Mouse (Mus musculus) heart, embryonic 16.5 days (tissue): Measurements from ENCODE around the gene Ppil4. TPM values are rescaled to one million over a fixed set of nuclear protein-coding genes. Genes with fewer than 3 reads are reported as not detected.

Experiments
- ATAC-seq: fragments of 200-750 bp; cut with Nextera tagmentation; replicated peaks from 2 replicates; pipeline ENCODE4 v1.8.0; 2017; ENCODE audit warnings: moderate number of reproducible peaks; ENCODE audit not compliant: insufficient read depth, low FRiP score; ENCODE audit errors: extremely low read depth
- H3K27ac ChIP-seq: fragments of 300-500 bp; sonication (generic); 2 replicates; pipeline ENCODE4 v1.5.1; 2014; ENCODE audit warnings: mild to moderate bottlenecking, low read length, control low read depth, moderate library complexity
- H3K27me3 ChIP-seq: fragments of 300-500 bp; sonication (generic); 2 replicates; pipeline ENCODE4 v1.6.1; 2014; ENCODE audit warnings: low read length, mixed read lengths; ENCODE audit not compliant: control insufficient read depth, insufficient read depth
- H3K36me3 ChIP-seq: fragments of 300-500 bp; sonication (generic); 2 replicates; pipeline ENCODE4 v1.6.1; 2014; ENCODE audit not compliant: control insufficient read depth, insufficient read depth
- H3K4me1 ChIP-seq: fragments of 300-500 bp; sonication (generic); 2 replicates; pipeline ENCODE4 v1.6.1; 2014; ENCODE audit warnings: low read length, mixed read lengths; ENCODE audit not compliant: control insufficient read depth, insufficient read depth
- H3K4me2 ChIP-seq: fragments of 300-500 bp; sonication (generic); 2 replicates; pipeline ENCODE4 v1.6.1; 2014; ENCODE audit warnings: low read depth, mild to moderate bottlenecking, control low read depth, low read length
- H3K4me3 ChIP-seq: fragments of 300-500 bp; sonication (generic); 2 replicates; pipeline ENCODE4 v1.5.1; 2014; ENCODE audit warnings: mild to moderate bottlenecking, control low read depth, low read length
- H3K9ac ChIP-seq: fragments of 300-500 bp; sonication (generic); 2 replicates; pipeline ENCODE4 v1.6.1; 2014; ENCODE audit warnings: low read length, control low read depth
- H3K9me3 ChIP-seq: fragments of 300-500 bp; sonication (generic); replicated peaks from 2 replicates; pipeline ENCODE4 v1.6.1; 2016; ENCODE audit warnings: low read length; ENCODE audit not compliant: control insufficient read depth
- WGBS: fragments of 180-500 bp; shearing (Covaris S2); extraction: QIAGEN DNeasy Blood & Tissue Kit; methylation state at CpG from one replicate; pipeline ENCODE4 v1.1.7; 2014; 5-methylcytosine and 5-hydroxymethylcytosine counted together
- polyA plus RNA-seq: library from polyadenylated mRNA; unstranded; fragments of >200 nt; fragmentation: Nextera tagmentation; extraction: Ambion mirVana; gene quantifications from 2 replicates; pipeline ENCODE4 v1.2.1, GENCODE M21; 2015

Ppil4 gene
- polyA plus RNA-seq, 1 experiment from 2014 or later = 34.1 TPM

DNA sequence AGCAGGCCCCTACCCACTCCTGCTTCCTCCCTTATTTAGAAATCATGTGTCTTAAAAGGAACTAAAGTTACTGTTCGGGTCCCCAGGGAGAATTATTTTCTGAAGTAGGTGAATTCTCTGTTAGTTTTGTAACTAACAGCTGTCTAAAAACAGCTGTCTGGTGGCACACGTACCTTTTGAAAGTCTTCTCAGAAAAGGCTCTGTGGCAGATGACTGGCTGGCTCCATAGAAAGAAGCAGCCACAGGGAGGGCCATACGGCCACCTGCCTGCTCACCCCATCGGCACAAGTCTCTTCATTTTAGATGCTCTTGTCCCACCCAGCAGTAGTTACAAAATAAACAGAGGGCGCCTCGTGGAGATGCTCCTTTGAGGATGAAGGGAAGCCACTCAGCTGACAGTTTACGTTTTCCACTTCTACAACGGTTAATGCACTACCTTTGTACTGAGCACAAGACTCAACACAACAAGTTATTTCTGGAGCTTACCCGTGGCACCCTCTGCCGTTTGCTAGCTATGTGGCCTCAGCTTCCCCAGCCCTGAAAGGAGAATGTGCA, 42.1 kb downstream of the Ppil4 start:
- H3K36me3 ChIP-seq = no peaks in the 10 kb centered on the region
- ATAC-seq = no peak
- H3K4me2 ChIP-seq = no peak overlapping the region
- peaks cover 9% of the 10 kb centered on the region; the same call in 1 of the 2 replicates for H3K4me1 ChIP-seq
- H3K9me3 ChIP-seq = no peaks in the 10 kb centered on the region
- H3K27me3 ChIP-seq = peaks cover 1% of the 10 kb centered on the region
- WGBS = 57% methylated on average over 10 of the region's 10 CpGs
- H3K4me3 ChIP-seq = no peak overlapping the region
- no peak overlapping the region for H3K27ac ChIP-seq
- H3K9ac ChIP-seq = no peak overlapping the region

DNA sequence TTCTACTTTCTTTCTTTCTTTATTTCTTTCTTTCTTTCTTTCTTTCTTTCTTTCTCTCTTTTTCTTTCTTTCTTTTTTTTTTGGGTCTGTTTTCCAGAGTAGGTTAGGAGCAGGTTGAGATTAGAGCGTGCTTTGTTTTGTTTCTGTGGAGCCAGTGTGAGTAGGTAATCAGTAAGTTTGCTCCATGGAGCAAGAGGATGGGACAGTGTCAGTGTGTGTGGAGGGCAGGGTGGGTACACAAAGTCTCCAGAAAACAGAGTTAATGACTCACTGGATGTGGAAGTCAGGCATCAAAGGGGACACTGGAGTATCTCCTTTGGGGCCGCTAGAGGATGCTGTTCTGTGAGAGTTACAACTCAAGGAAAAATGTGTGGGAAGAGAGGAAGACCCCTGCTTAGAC, 44.2 kb downstream of the Ppil4 start:
- Histone ChIP-seq H3K4me2 (no peak overlapping the region), H3K9me3 (no peaks in the 10 kb centered on the region), H3K36me3 (no peaks in the 10 kb centered on the region), H3K9ac (no peak overlapping the region), H3K4me3 (no peak overlapping the region), H3K27ac (no peak overlapping the region), H3K4me1 (peaks cover 23% of the 10 kb centered on the region), H3K27me3 (peaks cover 3% of the 10 kb centered on the region)
- no peak for ATAC-seq
- WGBS = 67% methylated on average over 2 of the region's 2 CpGs

DNA sequence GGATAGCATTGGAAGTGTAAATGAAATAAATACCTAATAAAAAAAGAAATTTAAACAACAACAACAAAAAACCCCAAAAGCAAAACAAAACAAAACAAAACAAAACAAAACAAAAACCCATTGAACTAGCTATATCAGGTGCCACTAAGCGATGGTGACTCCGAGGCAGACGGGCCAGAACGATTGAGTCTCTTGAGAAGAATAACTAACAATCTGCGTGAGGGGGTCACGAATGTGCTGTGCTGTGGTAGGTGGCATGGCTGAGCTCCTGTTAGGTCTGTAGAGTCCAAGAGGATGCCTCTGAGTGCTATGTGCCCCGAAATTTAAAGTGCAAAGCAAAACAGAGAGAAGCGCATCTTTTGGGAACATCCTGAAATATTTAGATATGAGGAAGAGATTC, 44.8 kb downstream of the Ppil4 start:
- 88% methylated on average over 8 of the region's 8 CpGs for WGBS
- H3K27ac ChIP-seq = no peak overlapping the region
- H3K4me1 ChIP-seq = peaks cover 26% of the 10 kb centered on the region
- H3K36me3 ChIP-seq = no peaks in the 10 kb centered on the region
- no peak overlapping the region for H3K9ac ChIP-seq
- H3K4me2 ChIP-seq = no peak overlapping the region
- H3K4me3 ChIP-seq = no peak overlapping the region
- peaks cover 3% of the 10 kb centered on the region for H3K27me3 ChIP-seq
- ATAC-seq = no peak
- 0 out of 2 replicates have a peak, but pooled peaks cover 3% of the 10 kb centered on the region for H3K9me3 ChIP-seq

DNA sequence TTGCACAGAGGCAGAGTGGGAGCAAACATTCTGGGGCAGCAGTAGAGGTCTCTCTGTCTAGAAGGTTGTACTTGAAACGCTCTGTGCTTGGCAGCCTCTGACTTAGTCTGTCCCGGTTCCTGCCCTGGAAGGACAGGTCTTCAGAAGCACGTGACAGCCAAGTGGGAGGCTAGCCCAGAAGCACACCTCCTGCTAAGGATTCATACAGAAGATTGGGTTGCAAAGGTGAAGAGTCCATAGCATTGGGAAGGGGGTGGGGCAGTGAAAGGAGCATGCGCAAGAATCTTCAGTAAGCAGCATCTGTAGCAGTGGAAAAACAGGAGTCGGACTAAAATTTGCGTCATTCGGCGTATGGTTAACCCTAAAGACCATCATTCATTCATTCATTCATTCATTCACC, 45.3 kb downstream of the Ppil4 start:
- no peak for ATAC-seq
- Histone ChIP-seq H3K4me1 (peaks cover 23% of the 10 kb centered on the region), H3K27ac (no peak overlapping the region), H3K9ac (no peak overlapping the region), H3K4me2 (no peak overlapping the region), H3K9me3 (0 out of 2 replicates have a peak, but pooled peaks cover 5% of the 10 kb centered on the region), H3K27me3 (peaks cover 3% of the 10 kb centered on the region), H3K36me3 (no peaks in the 10 kb centered on the region), H3K4me3 (no peak overlapping the region)
- WGBS = 80% methylated on average over 8 of the region's 8 CpGs

DNA sequence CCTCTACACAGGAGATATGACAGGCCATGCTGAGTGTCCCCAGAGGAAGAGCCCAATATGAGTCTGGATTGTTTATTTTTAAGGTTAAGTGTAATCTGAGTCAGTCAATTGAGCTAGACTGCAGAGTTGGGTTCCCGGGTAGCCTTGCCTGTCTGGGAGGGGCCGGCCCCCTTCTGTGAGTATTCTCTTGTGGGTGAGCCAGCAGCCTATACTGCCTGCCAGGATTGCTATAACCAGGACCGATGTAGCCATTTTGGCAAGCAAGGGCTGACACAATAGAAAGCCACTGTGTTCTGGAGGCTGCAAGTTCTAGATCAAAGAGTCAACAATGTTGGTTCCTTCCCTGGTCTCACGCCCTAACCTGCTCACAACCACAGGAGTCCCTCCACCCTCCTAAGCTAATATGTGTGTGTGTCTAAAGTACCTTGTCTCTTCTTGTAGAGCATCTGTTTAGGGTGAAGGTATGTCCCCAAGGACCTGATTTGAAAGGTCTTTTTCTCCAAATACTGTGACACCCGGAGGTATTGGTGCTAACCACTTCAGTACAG, 46.3 kb downstream of the Ppil4 start:
- Histone ChIP-seq H3K9me3 (0 out of 2 replicates have a peak, but pooled peaks cover 5% of the 10 kb centered on the region), H3K4me3 (no peak overlapping the region), H3K4me1 (peaks cover 23% of the 10 kb centered on the region), H3K27me3 (peaks cover 3% of the 10 kb centered on the region), H3K4me2 (no peak overlapping the region), H3K36me3 (no peaks in the 10 kb centered on the region), H3K27ac (no peak overlapping the region), H3K9ac (no peak overlapping the region)
- no peak for ATAC-seq
- WGBS = 72% methylated on average over 5 of the region's 5 CpGs

- 78% methylated on average over 22 of the region's 22 CpGs for WGBS
These were observed 47.1 kb downstream of the Ppil4 start for GRCm38 (mm10) chr10:7839551-7840352.

DNA sequence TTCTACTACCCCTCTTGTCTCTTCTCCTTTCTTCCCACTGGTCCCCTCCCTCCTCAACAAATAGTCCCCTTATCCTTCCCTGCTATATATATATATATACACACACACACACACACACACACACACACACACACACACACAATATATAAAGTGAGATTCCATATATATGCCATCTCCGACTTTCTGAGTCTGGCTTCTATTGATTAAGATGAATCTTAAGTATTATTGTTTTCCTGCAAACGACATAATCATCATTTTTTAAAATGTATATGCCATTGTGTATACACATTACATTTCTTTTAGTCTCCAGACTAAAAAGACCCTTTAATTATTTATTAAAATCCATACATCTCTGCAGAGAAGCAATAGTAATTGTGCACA, 47.7 kb downstream of the Ppil4 start:
- H3K4me2 ChIP-seq = no peak overlapping the region
- no peaks in the 10 kb centered on the region for H3K36me3 ChIP-seq
- H3K4me3 ChIP-seq = no peak overlapping the region
- WGBS = 85% methylated on average over 2 of the region's 2 CpGs
- no peak for ATAC-seq
- 0 out of 2 replicates have a peak, but pooled peaks cover 5% of the 10 kb centered on the region for H3K9me3 ChIP-seq
- H3K9ac ChIP-seq = no peak overlapping the region
- peaks cover 23% of the 10 kb centered on the region for H3K4me1 ChIP-seq
- no peak overlapping the region for H3K27ac ChIP-seq
- peaks cover 3% of the 10 kb centered on the region for H3K27me3 ChIP-seq

More at GRCm38 (mm10) chr10:7839551-7840352, 47.1 kb downstream of the Ppil4 start:
- Histone ChIP-seq H3K9me3 (0 out of 2 replicates have a peak, but pooled peaks cover 5% of the 10 kb centered on the region), H3K36me3 (no peaks in the 10 kb centered on the region), H3K9ac (no peak overlapping the region), H3K4me2 (no peak overlapping the region), H3K27me3 (peaks cover 3% of the 10 kb centered on the region), H3K27ac (no peak overlapping the region), H3K4me1 (peaks cover 23% of the 10 kb centered on the region), H3K4me3 (no peak overlapping the region)
- ATAC-seq = no peak

GRCm38 (mm10) chr10:7840785-7841184, 48.1 kb downstream of the Ppil4 start:
- 67% methylated on average over 3 of the region's 3 CpGs for WGBS
- H3K27me3 ChIP-seq = peaks cover 3% of the 10 kb centered on the region
- H3K4me3 ChIP-seq = no peak overlapping the region
- no peak for ATAC-seq
- H3K9ac ChIP-seq = no peak overlapping the region
- H3K27ac ChIP-seq = peak overlapping the region; percentile 90
- H3K36me3 ChIP-seq = no peaks in the 10 kb centered on the region
- H3K4me2 ChIP-seq = no peak overlapping the region
- 0 out of 2 replicates have a peak, but pooled peaks cover 5% of the 10 kb centered on the region for H3K9me3 ChIP-seq
- H3K4me1 ChIP-seq = peaks cover 23% of the 10 kb centered on the region

GRCm38 (mm10) chr10:7841571-7842080, 48.9 kb downstream of the Ppil4 start:
- H3K4me2 ChIP-seq = peak overlapping the region; percentile 63
- H3K36me3 ChIP-seq = no peaks in the 10 kb centered on the region
- peak overlapping the region; percentile 39 for H3K9ac ChIP-seq
- ATAC-seq = peak; percentile 93
- peak overlapping the region; percentile 37 for H3K4me3 ChIP-seq
- 7% methylated on average over 14 of the region's 14 CpGs for WGBS
- H3K4me1 ChIP-seq = peaks cover 23% of the 10 kb centered on the region
- H3K27me3 ChIP-seq = peaks cover 3% of the 10 kb centered on the region
- H3K9me3 ChIP-seq = 0 out of 2 replicates have a peak, but pooled peaks cover 5% of the 10 kb centered on the region
- peak overlapping the region; percentile 90 for H3K27ac ChIP-seq
